Mouse (Mus musculus) urinary bladder, adult 18-20 months (tissue): ENCODE measurements around the gene Bax.
"Not testable (repeated sequence)": the region's sequence is repeated elsewhere in the genome, so short reads cannot be mapped to it uniquely, and the experiment has no call there.

Experiments
- DNase-seq, 2 experiments: peaks; one replicate each; pipeline ENCODE4 v3.0.0; 2022; ENCODE audit warnings: low spot score in 2 of 2, mixed read lengths in 2 of 2

Gene Bax

GRCm38 (mm10) chr7:45466283-45467089, at the start of gene Bax:
Bax (minus strand) TSS chr7:45466898.
- DNase-seq, result peak; percentile 89 to 93

- no peak for DNase-seq
These were observed 48.7 kb upstream of the Bax start for GRCm38 (mm10) chr7:45515436-45515835.

GRCm38 (mm10) chr7:45514411-45514810, 47.7 kb upstream of the Bax start:
- DNase-seq, result no peak

GRCm38 (mm10) chr7:45509912-45510787, 43.5 kb upstream of the Bax start, which contains the start of gene Nucb1:
Nucb1 (minus strand) TSS chr7:45510406.
- peak; percentile 88 to 91 for DNase-seq

- DNase-seq, result no peak
These were observed 42.6 kb upstream of the Bax start for GRCm38 (mm10) chr7:45509181-45509882.

GRCm38 (mm10) chr7:45508561-45508960, 41.9 kb upstream of the Bax start:
- DNase-seq, result no peak

- no peak for DNase-seq
These were observed 40.9 kb upstream of the Bax start for GRCm38 (mm10) chr7:45507583-45507982.

GRCm38 (mm10) chr7:45498427-45498826, 31.7 kb upstream of the Bax start:
- DNase-seq, result no peak

GRCm38 (mm10) chr7:45494548-45494947, 27.9 kb upstream of the Bax start:
- DNase-seq, result no peak

GRCm38 (mm10) chr7:45492951-45493350, 26.3 kb upstream of the Bax start:
- no peak for DNase-seq

- DNase-seq, result no peak
These were observed 25.6 kb upstream of the Bax start for GRCm38 (mm10) chr7:45492225-45492844.

GRCm38 (mm10) chr7:45491264-45491663, 24.6 kb upstream of the Bax start:
- no peak for DNase-seq

GRCm38 (mm10) chr7:45490822-45491221, 24.1 kb upstream of the Bax start:
- DNase-seq, result no peak

- DNase-seq, result no peak
These were observed 22.9 kb upstream of the Bax start for GRCm38 (mm10) chr7:45489578-45489977.

GRCm38 (mm10) chr7:45488293-45489204, 21.9 kb upstream of the Bax start, which contains the start of gene Dhdh:
Dhdh (minus strand) TSS chr7:45488805.
- DNase-seq, result peak; percentile 55 to 66

GRCm38 (mm10) chr7:45487861-45488292, 21.2 kb upstream of the Bax start:
- DNase-seq, result no peak

- no peak for DNase-seq
These were observed 20.2 kb upstream of the Bax start, which contains the start of gene Gm45808 for GRCm38 (mm10) chr7:45486761-45487415. Gm45808 (minus strand) TSS chr7:45486811.

GRCm38 (mm10) chr7:45486158-45486557, 19.5 kb upstream of the Bax start:
- DNase-seq, result no peak

GRCm38 (mm10) chr7:45484985-45485384, 18.3 kb upstream of the Bax start:
- DNase-seq, result not testable (repeated sequence)

GRCm38 (mm10) chr7:45482166-45482565, 15.5 kb upstream of the Bax start:
- no peak for DNase-seq
